Mouse (Mus musculus) testis, postnatal 10 days (tissue): ENCODE measurements around the gene Stkld1.

Experiments used
- DNase-seq: peaks from one replicate; pipeline ENCODE4 v3.0.0; 2021; ENCODE audit warnings: low spot score

The Stkld1 gene

DNA sequence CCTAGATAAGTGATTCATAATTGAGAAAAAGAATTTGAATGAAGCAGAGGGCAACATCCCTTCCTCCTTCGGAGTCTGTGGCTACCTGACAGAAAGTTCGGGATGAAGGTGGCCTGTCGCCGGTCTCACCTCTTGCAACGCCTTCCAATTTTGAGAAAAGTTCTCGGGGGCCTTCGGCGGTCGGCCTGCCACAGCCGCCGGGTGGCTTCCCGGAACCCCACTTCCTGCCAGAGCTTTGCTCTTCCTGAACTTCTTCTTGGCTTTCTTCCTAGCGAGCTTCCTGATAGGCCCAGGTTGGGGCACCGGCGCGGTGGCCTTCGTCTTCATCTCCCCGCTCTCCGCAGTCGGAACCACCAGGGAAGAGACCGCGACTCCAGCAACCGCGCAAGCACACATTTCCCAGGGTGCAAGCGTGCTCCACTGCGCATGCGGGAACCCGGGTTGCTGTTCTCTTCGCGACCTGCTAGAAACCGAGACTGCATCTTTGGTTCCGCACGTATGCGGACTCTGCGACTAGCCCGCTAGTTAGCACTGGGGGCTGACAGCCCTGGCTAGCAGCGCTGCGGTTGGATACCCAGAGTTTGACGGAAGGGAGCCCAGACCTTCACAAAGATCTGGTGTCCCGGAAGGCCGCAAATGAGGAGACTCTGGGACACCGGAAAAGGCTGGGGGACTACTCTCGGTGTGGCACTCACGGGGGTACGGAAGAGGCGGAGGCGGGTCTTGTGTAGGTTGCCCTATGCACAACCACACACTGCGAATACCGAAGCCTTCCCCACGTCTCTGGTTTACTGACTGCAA is 30.3 kb downstream of the Stkld1 start, which contains the start of gene Rexo4:
Gene Rexo4 (minus strand): TSS at position 464 of the 801 bp plus-strand sequence.
- DNase-seq, result peak; percentile 95

DNA sequence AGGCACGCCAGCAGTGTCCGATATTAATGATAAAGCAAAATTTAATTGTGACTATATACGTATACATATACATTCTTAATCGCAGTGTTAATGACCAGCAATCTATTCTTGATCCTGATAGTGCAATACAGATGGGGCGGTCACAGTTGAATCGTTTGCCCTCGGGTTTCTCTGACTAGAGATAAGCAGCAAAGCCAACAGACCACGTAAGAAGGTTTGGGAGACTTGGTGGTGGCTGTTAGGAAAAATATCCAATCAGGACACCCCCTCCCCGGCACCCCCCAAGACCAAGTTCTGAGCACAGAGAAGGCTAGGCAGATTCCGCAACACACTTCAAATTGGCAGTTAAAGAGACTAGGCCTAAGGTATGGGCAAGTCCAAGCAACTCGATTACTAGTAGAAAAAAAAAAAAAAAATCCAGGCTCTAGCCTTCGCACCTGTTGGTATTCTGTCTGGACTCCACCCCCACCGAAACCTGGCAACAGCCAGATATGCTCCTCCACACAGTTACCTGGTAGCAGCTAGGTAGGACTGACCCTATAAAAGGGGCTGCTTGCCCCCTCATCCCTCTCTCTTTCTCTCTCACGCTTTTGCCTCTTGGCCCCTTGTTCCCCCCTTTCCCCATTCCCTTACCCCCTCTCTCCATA is 31.0 kb downstream of the Stkld1 start:
- DNase-seq, result no peak

DNA sequence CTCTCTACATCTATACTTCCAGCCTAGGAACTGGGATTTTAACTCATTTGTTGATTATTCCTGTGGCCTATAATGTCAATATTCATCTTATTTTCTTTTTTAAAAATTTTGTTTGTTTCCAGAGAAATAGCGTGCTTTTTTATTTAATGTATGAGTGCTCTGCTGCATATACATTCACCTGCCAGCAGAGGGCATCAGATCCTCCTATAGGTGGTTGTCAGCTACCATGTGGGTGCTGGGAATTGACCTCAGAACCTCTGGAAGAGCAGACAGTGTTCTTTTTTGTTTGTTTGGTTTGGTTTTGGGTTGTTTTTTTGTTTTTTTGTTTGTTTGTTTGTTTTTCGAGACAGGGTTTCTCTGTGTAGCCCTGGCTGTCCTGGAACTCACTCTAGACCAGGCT is 33.4 kb downstream of the Stkld1 start:
- DNase-seq, result no peak

DNA sequence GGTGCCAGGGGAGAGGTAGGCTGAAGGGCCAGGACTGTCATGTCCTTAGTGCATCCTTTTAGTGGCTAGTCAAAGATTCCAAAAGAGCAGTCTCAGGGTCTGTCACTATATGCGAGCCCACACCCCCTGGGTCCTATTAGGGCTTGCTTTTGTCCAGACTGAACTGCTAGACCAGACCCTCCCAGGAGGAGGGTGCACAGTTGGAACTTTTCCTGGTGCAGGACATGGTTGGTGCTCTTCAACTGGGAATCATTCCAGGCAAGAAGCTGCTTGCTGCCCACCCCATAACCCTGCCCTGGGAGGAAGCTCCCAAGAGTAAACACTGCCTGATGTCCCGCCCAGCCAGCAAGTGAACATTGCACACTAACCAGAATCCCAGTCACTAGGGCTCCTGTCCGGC is 39.3 kb downstream of the Stkld1 start, which contains the start of gene Adamts13:
Gene Adamts13 (plus strand): TSS at position 301 of the 400 bp plus-strand sequence.
- DNase-seq, result no peak

DNA sequence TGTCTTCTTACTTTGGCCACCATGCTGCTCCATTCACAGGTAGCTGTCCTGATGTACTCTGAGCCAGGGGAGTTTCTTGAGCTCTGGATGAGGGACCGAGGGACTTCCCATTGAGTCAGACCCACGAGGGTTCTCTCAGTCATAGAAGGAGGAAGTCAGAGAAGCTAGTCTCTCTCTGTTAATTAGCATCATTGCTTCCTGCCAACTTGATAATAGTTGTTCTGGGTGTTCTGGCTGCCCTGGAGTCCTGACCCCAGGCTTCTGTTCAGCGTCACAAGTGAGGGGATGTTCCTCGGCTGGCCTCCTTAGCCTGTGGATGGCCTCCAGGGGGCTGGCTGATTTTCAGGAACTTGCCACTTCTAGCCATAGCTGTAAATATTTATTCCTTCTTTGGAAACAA is 40.1 kb downstream of the Stkld1 start:
- no peak for DNase-seq

DNA sequence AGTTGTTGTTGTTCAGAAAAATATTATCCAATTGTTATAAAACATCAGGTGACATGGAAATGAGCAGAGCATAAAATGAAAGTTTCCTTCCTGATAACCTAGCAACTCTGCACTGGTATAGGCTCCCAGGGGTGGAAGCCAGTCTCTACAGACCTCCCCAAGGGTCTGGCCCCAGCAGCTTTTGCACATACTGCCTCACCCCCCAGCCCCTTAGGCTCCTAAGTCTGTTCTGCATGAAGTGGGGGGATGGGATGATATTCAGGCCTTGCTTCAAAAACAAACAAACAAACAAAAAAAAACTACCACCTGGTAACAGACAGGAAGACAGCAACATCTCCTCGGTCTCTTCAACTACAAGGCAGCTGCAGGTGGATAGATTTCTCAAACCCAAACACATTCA is 46.5 kb downstream of the Stkld1 start:
- DNase-seq, result no peak

DNA sequence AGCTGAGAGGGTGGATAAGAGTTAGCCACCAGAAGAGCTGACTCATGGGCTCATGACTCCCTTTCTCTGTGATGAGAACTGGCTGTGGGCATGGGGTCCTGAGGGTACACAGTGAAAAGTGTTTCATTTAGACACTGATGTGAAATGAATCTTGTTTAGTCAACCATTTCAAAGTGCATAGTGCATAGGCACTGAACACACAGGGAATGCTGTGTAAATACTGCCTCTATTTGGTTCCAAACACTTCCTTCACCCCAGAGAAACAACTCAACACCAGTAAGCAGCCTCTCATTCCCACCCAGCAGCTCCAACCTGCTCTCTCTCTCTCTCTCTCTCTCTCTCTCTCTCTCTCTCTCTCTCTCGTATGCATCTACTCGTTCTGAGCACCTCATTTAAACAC is 50.3 kb downstream of the Stkld1 start:
- no peak for DNase-seq

DNA sequence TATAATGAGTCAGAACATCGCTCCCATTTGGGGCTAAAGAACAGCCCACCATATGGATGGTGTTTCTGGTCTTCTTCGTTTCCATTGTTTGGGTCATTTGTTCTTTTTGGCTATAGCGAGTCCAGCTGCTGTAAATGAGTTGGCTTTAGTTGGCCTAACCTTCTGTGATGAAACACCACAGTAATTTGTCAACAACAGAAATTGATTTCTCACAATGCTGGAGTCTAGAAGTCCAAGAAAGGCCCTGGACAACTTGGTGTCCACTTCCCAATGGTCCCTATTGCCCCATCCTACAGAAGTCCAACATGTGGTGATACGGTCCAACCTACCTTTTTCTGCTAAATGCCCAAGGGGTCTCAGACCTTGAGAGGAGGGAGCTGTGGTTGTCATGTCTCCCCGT is 50.8 kb downstream of the Stkld1 start:
- no peak for DNase-seq

DNA sequence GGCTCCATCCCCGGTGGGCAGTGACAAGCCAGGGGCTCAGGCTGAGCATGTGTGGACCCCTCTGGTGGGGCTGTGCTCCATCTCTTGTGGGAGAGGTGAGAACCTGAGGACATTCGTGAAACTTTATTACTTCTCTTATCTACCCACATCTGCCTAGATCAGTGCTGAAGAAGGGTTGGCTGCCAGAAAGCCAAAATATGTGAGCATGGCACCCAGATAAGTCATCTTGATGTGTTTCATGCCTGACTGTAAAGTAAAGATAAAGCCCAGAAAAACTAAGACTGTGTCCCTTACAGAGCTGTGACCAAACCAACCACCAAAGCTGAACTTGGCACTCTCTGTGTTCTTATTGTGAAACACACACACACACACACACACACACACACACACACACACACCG is 60.1 kb downstream of the Stkld1 start:
- no peak for DNase-seq

DNA sequence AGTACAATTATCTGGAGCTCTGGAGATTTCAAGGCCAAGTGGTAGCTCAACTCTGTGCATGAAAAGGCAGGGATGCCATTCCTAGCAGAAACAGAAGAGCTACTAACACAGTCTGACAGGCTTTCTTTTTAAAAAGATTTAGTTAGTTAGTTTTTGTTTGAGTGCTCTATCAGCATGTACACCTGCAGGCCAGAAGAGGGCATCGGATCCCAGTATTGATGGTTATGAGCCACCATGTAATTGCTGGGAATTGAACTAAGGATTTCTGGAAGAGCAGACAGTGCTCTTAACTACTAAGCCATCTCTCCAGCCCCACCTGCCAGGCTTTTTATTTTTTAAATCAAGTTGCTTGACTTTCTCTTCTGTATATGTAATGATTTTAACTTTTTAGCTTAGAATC is 63.7 kb downstream of the Stkld1 start:
- no peak for DNase-seq

DNA sequence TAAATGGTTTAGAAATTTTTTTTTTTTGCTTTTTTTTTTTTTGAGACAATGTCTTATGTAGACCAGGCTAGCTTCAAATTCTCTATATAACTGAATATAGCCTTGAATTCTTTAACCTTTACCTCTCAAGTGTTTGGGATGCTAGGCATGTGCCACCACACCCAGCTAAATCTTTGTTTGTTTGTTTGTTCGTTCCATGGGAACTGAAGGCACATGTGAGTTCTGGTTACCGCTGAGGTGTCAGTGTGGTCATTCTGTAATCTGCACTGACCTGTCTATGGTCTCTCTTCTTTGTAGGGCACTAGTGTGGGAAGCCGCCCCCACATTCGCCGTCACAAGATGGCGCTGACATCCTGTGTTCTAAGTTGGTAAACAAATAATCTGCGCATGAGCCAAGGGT is 64.1 kb downstream of the Stkld1 start:
- no peak for DNase-seq
